Mouse (Mus musculus) myocyte (in vitro differentiated cells): ENCODE data around the gene Cct2. TPM values are rescaled to one million over a fixed set of nuclear protein-coding genes. Genes with fewer than 3 reads are reported as not detected.

ENCODE experiments used
- H3K27me3 ChIP-seq: one replicate; pipeline ENCODE4 v1.6.1; 2011; ENCODE audit not compliant: control insufficient read depth, insufficient read depth, insufficient read length
- H3K36me3 ChIP-seq: one replicate; pipeline ENCODE4 v1.6.1; 2011; ENCODE audit not compliant: control insufficient read depth, insufficient read depth
- H3K4me2 ChIP-seq: one replicate; pipeline ENCODE4 v1.6.1; 2011; ENCODE audit warnings: low read depth, control low read depth
- H3K4me3 ChIP-seq: one replicate; pipeline ENCODE4 v1.5.1; 2011; ENCODE audit warnings: mild to moderate bottlenecking, control low read depth, moderate library complexity
- H3K79me2 ChIP-seq: one replicate; pipeline ENCODE4 v1.6.1; 2011; ENCODE audit not compliant: control insufficient read depth, insufficient read depth
- H3ac ChIP-seq: one replicate; pipeline ENCODE4 v1.6.1; 2011; ENCODE audit not compliant: control insufficient read depth, insufficient read length
- CEBPB ChIP-seq: IDR thresholded peaks from 2 replicates; pipeline ENCODE4 v1.6.1; 2011; ENCODE audit warnings: mild to moderate bottlenecking, moderate library complexity; ENCODE audit not compliant: poor library complexity, insufficient read depth, severe bottlenecking
- E2F4 ChIP-seq: IDR thresholded peaks from one replicate; pipeline ENCODE4 v1.6.1; 2011; ENCODE audit warnings: mild to moderate bottlenecking, control low read depth, moderate library complexity; ENCODE audit not compliant: insufficient read depth
- MAX ChIP-seq: IDR thresholded peaks from one replicate; pipeline ENCODE4 v1.6.1; 2011; ENCODE audit warnings: low read depth, mild to moderate bottlenecking, control low read depth
- MYOD1 ChIP-seq, 3 experiments: IDR thresholded peaks; one replicate each; pipeline ENCODE4 v1.6.1; 2011; ENCODE audit warnings: control low read depth in 2 of 3, low read depth in 2 of 3, mild to moderate bottlenecking in 2 of 3, moderate library complexity in 1 of 3; ENCODE audit not compliant: insufficient read length in 2 of 3, control insufficient read depth in 1 of 3
- MYOG ChIP-seq, 3 experiments: IDR thresholded peaks; one replicate each; pipeline ENCODE4 v1.6.1; 2011; ENCODE audit warnings: control low read depth in 2 of 3, low read depth in 2 of 3, mild to moderate bottlenecking in 2 of 3; ENCODE audit not compliant: insufficient read length in 2 of 3, control insufficient read depth in 1 of 3, insufficient read depth in 1 of 3
- POLR2A ChIP-seq: IDR thresholded peaks from one replicate; pipeline ENCODE4 v1.6.1; 2011; ENCODE audit warnings: low read depth, mild to moderate bottlenecking, control low read depth, moderate library complexity; ENCODE audit not compliant: insufficient read length
- POLR2AphosphoS2 ChIP-seq: IDR thresholded peaks from one replicate; pipeline ENCODE4 v1.6.1; 2011; ENCODE audit warnings: low read depth, control low read depth; ENCODE audit not compliant: insufficient read length
- REST ChIP-seq: IDR thresholded peaks from one replicate; pipeline ENCODE4 v1.6.1; 2011; ENCODE audit warnings: mild to moderate bottlenecking, control low read depth, moderate library complexity; ENCODE audit not compliant: insufficient read depth, insufficient read length
- SRF ChIP-seq: IDR thresholded peaks from one replicate; pipeline ENCODE4 v1.6.1; 2011; ENCODE audit warnings: low read depth; ENCODE audit not compliant: control insufficient read depth, insufficient read length
- TCF12 ChIP-seq: IDR thresholded peaks from one replicate; pipeline ENCODE4 v1.6.1; 2011; ENCODE audit warnings: mild to moderate bottlenecking, control low read depth; ENCODE audit not compliant: poor library complexity, insufficient read depth, severe bottlenecking
- TCF3 ChIP-seq: IDR thresholded peaks from one replicate; pipeline ENCODE4 v1.6.1; 2011; ENCODE audit warnings: low read depth, control low read depth; ENCODE audit not compliant: insufficient read length
- USF1 ChIP-seq: IDR thresholded peaks from one replicate; pipeline ENCODE4 v1.6.1; 2011; ENCODE audit warnings: low read depth, mild to moderate bottlenecking, control low read depth, moderate library complexity
- polyA plus RNA-seq: library from polyadenylated mRNA; unstranded; fragments of >200 nt; fragmentation: generic; extraction: Trizol; gene quantifications from one replicate; pipeline ENCODE4 v1.2.1, GENCODE M21; 2012; ENCODE audit warnings: missing spikeins

Cct2 gene
- polyA plus RNA-seq, 1 experiment = 384 TPM

- H3K36me3 ChIP-seq = no peaks in the 10 kb centered on the region
- H3K4me3 ChIP-seq = no peak overlapping the region
- no peak overlapping the region for H3K4me2 ChIP-seq
- peaks cover 97% of the 10 kb centered on the region for H3K79me2 ChIP-seq
- no peak for TF ChIP-seq MAX
- no peak overlapping the region for H3ac ChIP-seq
- H3K27me3 ChIP-seq = no peaks in the 10 kb centered on the region
Measured at GRCm38 (mm10) chr10:117106244-117106643, 42.6 kb upstream of the Cct2 start.

- H3K4me2 ChIP-seq = no peak overlapping the region
- H3K27me3 ChIP-seq = no peaks in the 10 kb centered on the region
Measured at GRCm38 (mm10) chr10:117105015-117105414, 41.4 kb upstream of the Cct2 start.

GRCm38 (mm10) chr10:117103854-117104598 is 40.4 kb upstream of the Cct2 start:
- no peak overlapping the region for H3K4me3 ChIP-seq
- H3K4me2 ChIP-seq = no peak overlapping the region

More at GRCm38 (mm10) chr10:117105015-117105414, 41.4 kb upstream of the Cct2 start:
- Histone ChIP-seq H3K36me3 (no peaks in the 10 kb centered on the region), H3K79me2 (peaks cover 95% of the 10 kb centered on the region), H3K4me3 (no peak overlapping the region), H3ac (no peak overlapping the region)
- no peak for TF ChIP-seq TCF12
- no peak for TF ChIP-seq TCF3
- no peak for TF ChIP-seq MAX
- TF ChIP-seq POLR2AphosphoS2 = no peak
- no peak for TF ChIP-seq CEBPB

GRCm38 (mm10) chr10:117100175-117100574 is 36.6 kb upstream of the Cct2 start:
- TF ChIP-seq MYOD1 (IDR thresholded peaks at IDR 0.05; ENCODE audit: control insufficient read depth in 1 of 3, insufficient read length in 2 of 3, low read depth in 2 of 3) (peak in 1 of 3 experiments; percentile 44), TCF3 (no peak)
- no peaks in the 10 kb centered on the region for H3K36me3 ChIP-seq
- H3ac ChIP-seq = no peak overlapping the region
- H3K27me3 ChIP-seq = no peaks in the 10 kb centered on the region
- peak overlapping the region; percentile 38 for H3K4me2 ChIP-seq
- no peak overlapping the region for H3K4me3 ChIP-seq
- peaks cover 88% of the 10 kb centered on the region for H3K79me2 ChIP-seq

More at GRCm38 (mm10) chr10:117103854-117104598, 40.4 kb upstream of the Cct2 start:
- Histone ChIP-seq H3K79me2 (peaks cover 95% of the 10 kb centered on the region), H3K27me3 (no peaks in the 10 kb centered on the region), H3K36me3 (no peaks in the 10 kb centered on the region), H3ac (no peak overlapping the region)
- peak in 1 of 3 experiments; percentile 26 for TF ChIP-seq MYOG (IDR thresholded peaks at IDR 0.05; ENCODE audit: control insufficient read depth in 1 of 3, insufficient read depth in 1 of 3, insufficient read length in 2 of 3, low read depth in 2 of 3)
- no peak for TF ChIP-seq SRF
- TF ChIP-seq MYOD1 (IDR thresholded peaks at IDR 0.05; ENCODE audit: control insufficient read depth in 1 of 3, insufficient read length in 2 of 3, low read depth in 2 of 3) = peak in 2 of 3 experiments; percentile 18 to 50

- H3ac ChIP-seq = no peak overlapping the region
- H3K79me2 ChIP-seq = peaks cover 59% of the 10 kb centered on the region
- H3K27me3 ChIP-seq = no peaks in the 10 kb centered on the region
- H3K4me3 ChIP-seq = no peak overlapping the region
- H3K4me2 ChIP-seq = no peak overlapping the region
- H3K36me3 ChIP-seq = no peaks in the 10 kb centered on the region
- TF ChIP-seq TCF3 = no peak
- no peak for TF ChIP-seq MYOD1 (IDR thresholded peaks at IDR 0.05; ENCODE audit: control insufficient read depth in 1 of 3, insufficient read length in 2 of 3, low read depth in 2 of 3)
- no peak for TF ChIP-seq MYOG (IDR thresholded peaks at IDR 0.05; ENCODE audit: control insufficient read depth in 1 of 3, insufficient read depth in 1 of 3, insufficient read length in 2 of 3, low read depth in 2 of 3)
- TF ChIP-seq MAX = no peak
- TF ChIP-seq POLR2AphosphoS2 = no peak
- TF ChIP-seq E2F4 = no peak
- no peak for TF ChIP-seq REST
- TF ChIP-seq POLR2A = no peak
- no peak for TF ChIP-seq TCF12
- no peak for TF ChIP-seq CEBPB
- TF ChIP-seq USF1 = no peak
- TF ChIP-seq SRF = no peak
Measured at GRCm38 (mm10) chr10:117097116-117097698, 33.6 kb upstream of the Cct2 start.
